Mouse (Mus musculus): Measurements from ENCODE around the gene Defb22. TPM values are rescaled to one million over a fixed set of nuclear protein-coding genes. Genes with fewer than 3 reads are reported as not detected.

Gene Defb22
- polyA plus RNA-seq, 1 experiment from 2014 or later: not detected

- WGBS: 80% methylated on average over 2 of the region's 2 CpGs
- DNase-seq (ENCODE audit: low spot score): no peak
Measured at GRCm38 (mm10) chr2:152487024-152487423, 2.9 kb downstream of the Defb22 start.

GRCm38 (mm10) chr2:152481726-152482125 is 8.2 kb downstream of the Defb22 start:
- Histone ChIP-seq H3K4me1 (ENCODE audit: control insufficient read depth, insufficient read depth, low read length) (no peaks in the 10 kb centered on the region), H3K4me3 (ENCODE audit: low read depth, low read length) (no peak overlapping the region), H3K4me2 (ENCODE audit: low read depth, low read length) (no peak overlapping the region), H3K36me3 (ENCODE audit: control insufficient read depth, insufficient read depth, low read length) (no peaks in the 10 kb centered on the region), H3K27ac (replicated peaks; ENCODE audit: low read depth, low read length) (no peak overlapping the region), H3K9ac (ENCODE audit: low read depth, low read length) (no peak overlapping the region), H3K27me3 (replicated peaks; ENCODE audit: control insufficient read depth, insufficient read depth, low read length) (no peaks in the 10 kb centered on the region), H3K9me3 (ENCODE audit: control insufficient read depth, low read length) (no peaks in the 10 kb centered on the region)
- ATAC-seq (ENCODE audit: low read depth) (no peak), DNase-seq (ENCODE audit: low spot score) (no peak)
- 80% methylated on average over 7 of the region's 7 CpGs for WGBS

More at GRCm38 (mm10) chr2:152487024-152487423, 2.9 kb downstream of the Defb22 start:
- Histone ChIP-seq H3K36me3 (ENCODE audit: control insufficient read depth, insufficient read depth, low read length) (no peaks in the 10 kb centered on the region), H3K9ac (ENCODE audit: low read depth, low read length) (no peak overlapping the region), H3K4me3 (ENCODE audit: low read depth, low read length) (no peak overlapping the region), H3K27ac (replicated peaks; ENCODE audit: low read depth, low read length) (no peak overlapping the region), H3K9me3 (ENCODE audit: control insufficient read depth, low read length) (no peaks in the 10 kb centered on the region), H3K4me1 (ENCODE audit: control insufficient read depth, insufficient read depth, low read length) (no peaks in the 10 kb centered on the region), H3K4me2 (ENCODE audit: low read depth, low read length) (no peak overlapping the region), H3K27me3 (replicated peaks; ENCODE audit: control insufficient read depth, insufficient read depth, low read length) (no peaks in the 10 kb centered on the region)
- ATAC-seq (ENCODE audit: low read depth): no peak

- H3K4me1 ChIP-seq (ENCODE audit: control insufficient read depth, insufficient read depth, low read length): no peaks in the 10 kb centered on the region
- DNase-seq (ENCODE audit: low spot score): no peak
- H3K27ac ChIP-seq (replicated peaks; ENCODE audit: low read depth, low read length): no peak overlapping the region
- H3K9me3 ChIP-seq (ENCODE audit: control insufficient read depth, low read length): no peaks in the 10 kb centered on the region
- ATAC-seq (ENCODE audit: low read depth): no peak
- H3K36me3 ChIP-seq (ENCODE audit: control insufficient read depth, insufficient read depth, low read length): no peaks in the 10 kb centered on the region
- WGBS: 88% methylated on average over 3 of the region's 3 CpGs
- H3K27me3 ChIP-seq (replicated peaks; ENCODE audit: control insufficient read depth, insufficient read depth, low read length): no peaks in the 10 kb centered on the region
- no peak overlapping the region for H3K4me3 ChIP-seq (ENCODE audit: low read depth, low read length)
- no peak overlapping the region for H3K9ac ChIP-seq (ENCODE audit: low read depth, low read length)
- H3K4me2 ChIP-seq (ENCODE audit: low read depth, low read length): no peak overlapping the region
Measured at GRCm38 (mm10) chr2:152480881-152481280, 9.1 kb downstream of the Defb22 start.

GRCm38 (mm10) chr2:152476763-152477162 is 13.2 kb downstream of the Defb22 start, which contains the start of gene Defb20:
Gene Defb20, plus strand, starts transcription at chr2:152477063.
- Histone ChIP-seq H3K4me2 (ENCODE audit: low read depth, low read length) (no peak within 1 kb of the TSS), H3K27ac (replicated peaks; ENCODE audit: low read depth, low read length) (no peak within 1 kb of the TSS), H3K27me3 (replicated peaks; ENCODE audit: control insufficient read depth, insufficient read depth, low read length) (no peaks in the 10 kb centered on the region), H3K9me3 (ENCODE audit: control insufficient read depth, low read length) (no peaks in the 10 kb centered on the region), H3K36me3 (ENCODE audit: control insufficient read depth, insufficient read depth, low read length) (no peaks in the 10 kb centered on the region), H3K4me1 (ENCODE audit: control insufficient read depth, insufficient read depth, low read length) (no peaks in the 10 kb centered on the region), H3K4me3 (ENCODE audit: low read depth, low read length) (no peak within 1 kb of the TSS), H3K9ac (ENCODE audit: low read depth, low read length) (no peak within 1 kb of the TSS)
- no peak for DNase-seq (ENCODE audit: low spot score)
- ATAC-seq (ENCODE audit: low read depth): no peak
- WGBS: 54% methylated on average over 2 of the region's 2 CpGs

GRCm38 (mm10) chr2:152472434-152472833 is 17.5 kb downstream of the Defb22 start:
- no peaks in the 10 kb centered on the region for H3K9me3 ChIP-seq (ENCODE audit: control insufficient read depth, low read length)
- H3K36me3 ChIP-seq (ENCODE audit: control insufficient read depth, insufficient read depth, low read length): no peaks in the 10 kb centered on the region
- no peak overlapping the region for H3K4me2 ChIP-seq (ENCODE audit: low read depth, low read length)
- H3K4me3 ChIP-seq (ENCODE audit: low read depth, low read length): no peak overlapping the region
- no peak overlapping the region for H3K9ac ChIP-seq (ENCODE audit: low read depth, low read length)
- no peaks in the 10 kb centered on the region for H3K27me3 ChIP-seq (replicated peaks; ENCODE audit: control insufficient read depth, insufficient read depth, low read length)
- H3K27ac ChIP-seq (replicated peaks; ENCODE audit: low read depth, low read length): no peak overlapping the region
- ATAC-seq (ENCODE audit: low read depth) (no peak), DNase-seq (ENCODE audit: low spot score) (no peak)
- WGBS: 27% methylated on average over 3 of the region's 3 CpGs
- H3K4me1 ChIP-seq (ENCODE audit: control insufficient read depth, insufficient read depth, low read length): no peaks in the 10 kb centered on the region

GRCm38 (mm10) chr2:152470973-152471372 is 19.0 kb downstream of the Defb22 start:
- H3K27me3 ChIP-seq (replicated peaks; ENCODE audit: control insufficient read depth, insufficient read depth, low read length): no peaks in the 10 kb centered on the region
- H3K4me2 ChIP-seq (ENCODE audit: low read depth, low read length): no peak overlapping the region
- no peaks in the 10 kb centered on the region for H3K9me3 ChIP-seq (ENCODE audit: control insufficient read depth, low read length)
- DNase-seq (ENCODE audit: low spot score) (peak; percentile 39), ATAC-seq (ENCODE audit: low read depth) (no peak)
- H3K27ac ChIP-seq (replicated peaks; ENCODE audit: low read depth, low read length): no peak overlapping the region
- no peak overlapping the region for H3K9ac ChIP-seq (ENCODE audit: low read depth, low read length)
- H3K36me3 ChIP-seq (ENCODE audit: control insufficient read depth, insufficient read depth, low read length): no peaks in the 10 kb centered on the region
- WGBS: 28% methylated on average over 7 of the region's 7 CpGs
- no peak overlapping the region for H3K4me3 ChIP-seq (ENCODE audit: low read depth, low read length)
- no peaks in the 10 kb centered on the region for H3K4me1 ChIP-seq (ENCODE audit: control insufficient read depth, insufficient read depth, low read length)

GRCm38 (mm10) chr2:152464570-152465150 is 25.3 kb downstream of the Defb22 start, which contains the start of gene Defb23:
Gene Defb23, minus strand, starts transcription at chr2:152464620.
- Histone ChIP-seq H3K36me3 (ENCODE audit: control insufficient read depth, insufficient read depth, low read length) (no peaks in the 10 kb centered on the region), H3K27me3 (replicated peaks; ENCODE audit: control insufficient read depth, insufficient read depth, low read length) (no peaks in the 10 kb centered on the region), H3K9me3 (ENCODE audit: control insufficient read depth, low read length) (no peaks in the 10 kb centered on the region), H3K4me3 (ENCODE audit: low read depth, low read length) (no peak within 1 kb of the TSS), H3K4me1 (ENCODE audit: control insufficient read depth, insufficient read depth, low read length) (no peaks in the 10 kb centered on the region), H3K27ac (replicated peaks; ENCODE audit: low read depth, low read length) (no peak within 1 kb of the TSS), H3K9ac (ENCODE audit: low read depth, low read length) (no peak within 1 kb of the TSS), H3K4me2 (ENCODE audit: low read depth, low read length) (no peak within 1 kb of the TSS)
- 82% methylated on average over 3 of the region's 3 CpGs for WGBS
- ATAC-seq (ENCODE audit: low read depth) (no peak), DNase-seq (ENCODE audit: low spot score) (no peak)

GRCm38 (mm10) chr2:152459241-152459640 is 30.7 kb downstream of the Defb22 start:
- 45% methylated on average over 13 of the region's 13 CpGs for WGBS
- no peak overlapping the region for H3K9ac ChIP-seq (ENCODE audit: low read depth, low read length)

GRCm38 (mm10) chr2:152452101-152452781 is 37.7 kb downstream of the Defb22 start:
- Histone ChIP-seq H3K4me3 (ENCODE audit: low read depth, low read length) (no peak overlapping the region), H3K36me3 (ENCODE audit: control insufficient read depth, insufficient read depth, low read length) (no peaks in the 10 kb centered on the region), H3K27ac (replicated peaks; ENCODE audit: low read depth, low read length) (no peak overlapping the region), H3K9ac (ENCODE audit: low read depth, low read length) (no peak overlapping the region), H3K4me2 (ENCODE audit: low read depth, low read length) (no peak overlapping the region), H3K4me1 (ENCODE audit: control insufficient read depth, insufficient read depth, low read length) (no peaks in the 10 kb centered on the region), H3K27me3 (replicated peaks; ENCODE audit: control insufficient read depth, insufficient read depth, low read length) (no peaks in the 10 kb centered on the region), H3K9me3 (ENCODE audit: control insufficient read depth, low read length) (no peaks in the 10 kb centered on the region)
- DNase-seq (ENCODE audit: low spot score): no peak
- no peak for ATAC-seq (ENCODE audit: low read depth)
- 63% methylated on average over 4 of the region's 4 CpGs for WGBS

More at GRCm38 (mm10) chr2:152459241-152459640, 30.7 kb downstream of the Defb22 start:
- peaks cover 4% of the 10 kb centered on the region; the same call in 1 of the 2 replicates for H3K4me1 ChIP-seq (ENCODE audit: control insufficient read depth, insufficient read depth, low read length)
- no peaks in the 10 kb centered on the region for H3K9me3 ChIP-seq (ENCODE audit: control insufficient read depth, low read length)
- ATAC-seq (ENCODE audit: low read depth): no peak
- DNase-seq (ENCODE audit: low spot score): peak; percentile 53
- no peak overlapping the region for H3K4me3 ChIP-seq (ENCODE audit: low read depth, low read length)
- H3K27ac ChIP-seq (replicated peaks; ENCODE audit: low read depth, low read length): no peak overlapping the region
- no peaks in the 10 kb centered on the region for H3K27me3 ChIP-seq (replicated peaks; ENCODE audit: control insufficient read depth, insufficient read depth, low read length)
- H3K4me2 ChIP-seq (ENCODE audit: low read depth, low read length): no peak overlapping the region
- no peaks in the 10 kb centered on the region for H3K36me3 ChIP-seq (ENCODE audit: control insufficient read depth, insufficient read depth, low read length)

Measured in embryonic facial prominence, embryonic 14.5 days (tissue).